Mouse (Mus musculus): Measurements from ENCODE around the gene Gm17660. TPM values are rescaled to one million over a fixed set of nuclear protein-coding genes. Genes with fewer than 3 reads are reported as not detected.

Gm17660 gene
- 0.45 TPM in 1 of 2 replicates, not detected in the other for polyA plus RNA-seq (2021; fragmentation: Nextera tagmentation)
- long read RNA-seq, experiment 1: 0 reads
- long read RNA-seq, experiment 2: 0 reads

GRCm38 (mm10) chr5:104077508-104077907 is at the start of gene Gm17660:
Gene Gm17660, minus strand, starts transcription at chr5:104077608.

DNA sequence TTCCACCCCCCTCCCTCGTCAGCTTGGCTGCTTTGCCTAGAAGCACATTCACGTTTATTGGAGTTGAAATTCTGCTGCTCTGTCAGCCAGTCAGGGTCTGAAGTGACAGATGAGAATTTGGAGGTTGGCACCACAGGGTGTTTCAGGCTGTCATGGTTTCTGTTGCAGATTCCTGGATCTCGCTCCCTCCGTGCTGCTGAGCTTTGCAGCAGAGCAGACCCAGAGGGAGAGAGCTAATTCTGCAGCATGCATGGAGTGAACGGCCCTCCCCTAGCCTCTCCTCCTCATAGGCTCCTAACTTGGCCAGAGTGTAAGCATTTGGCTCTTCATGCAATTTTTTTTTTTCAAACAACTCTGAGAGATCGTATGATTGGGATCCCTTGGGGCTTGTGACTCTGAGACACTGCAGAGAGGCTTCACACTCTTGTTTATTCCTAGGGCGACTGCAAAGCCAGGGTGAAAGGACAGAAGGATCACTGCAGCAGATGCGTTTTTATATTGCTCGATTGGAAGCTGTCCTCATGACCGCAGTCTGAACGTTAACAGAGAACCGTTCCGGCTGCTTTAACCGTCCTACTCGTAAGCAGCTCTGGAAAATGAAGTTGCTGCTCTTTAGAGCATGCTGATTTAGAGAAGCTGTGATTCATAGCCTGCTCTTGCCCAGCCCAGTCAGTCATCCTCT is 36.2 kb upstream of the Gm17660 start, which contains the start of gene Sparcl1:
Gene Sparcl1 (minus strand): TSS at position 243 of the 682 bp plus-strand sequence.

DNA sequence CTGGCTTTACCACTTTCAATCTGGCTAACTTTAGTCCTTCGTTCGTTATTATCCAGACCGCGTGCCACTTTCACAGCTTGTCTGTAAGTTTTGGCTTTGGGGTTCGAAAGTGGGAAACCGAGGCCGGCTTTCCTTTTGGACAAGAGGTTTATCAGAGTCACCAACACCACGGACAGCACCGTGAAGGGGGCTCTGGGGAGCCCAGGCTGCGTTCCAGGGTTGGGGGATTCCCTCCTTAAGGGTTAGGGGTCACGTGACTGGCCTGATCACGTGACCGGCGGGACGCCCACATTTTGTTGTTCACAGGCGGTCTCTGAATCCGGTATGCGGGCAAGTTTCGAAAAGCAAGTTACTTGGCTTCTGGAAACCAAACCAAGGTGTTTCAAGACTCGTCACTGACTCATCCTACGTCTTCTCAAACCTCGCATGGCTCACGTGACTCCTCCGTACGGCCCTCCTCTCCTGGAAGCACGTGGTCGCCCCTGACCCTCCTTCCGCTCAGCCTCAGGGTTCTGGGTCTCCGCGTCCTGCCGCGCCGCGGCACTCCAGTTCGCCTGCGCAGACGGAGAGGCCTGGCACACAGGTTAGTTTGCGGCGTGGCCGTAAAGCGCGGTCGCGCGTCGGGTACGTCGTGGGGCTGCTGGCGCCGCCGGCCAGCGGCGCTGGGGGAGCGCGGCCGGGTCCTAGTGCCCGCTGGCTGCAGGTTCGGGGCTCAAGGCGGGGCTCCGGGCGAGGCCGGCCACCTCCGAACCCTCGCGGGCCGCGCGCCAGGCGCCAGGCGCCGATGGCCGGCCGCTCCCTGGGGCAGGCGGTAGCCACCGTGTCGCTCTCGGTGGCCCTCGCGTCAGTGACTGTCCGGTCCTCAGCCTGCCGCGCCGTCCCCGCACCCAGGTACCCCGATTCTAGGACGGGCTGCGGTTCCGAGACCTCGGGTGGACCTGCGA is 30.9 kb downstream of the Gm17660 start, which contains the start of gene Nudt9:
Gene Nudt9 (plus strand): TSS at position 51 of the 944 bp plus-strand sequence.

DNA sequence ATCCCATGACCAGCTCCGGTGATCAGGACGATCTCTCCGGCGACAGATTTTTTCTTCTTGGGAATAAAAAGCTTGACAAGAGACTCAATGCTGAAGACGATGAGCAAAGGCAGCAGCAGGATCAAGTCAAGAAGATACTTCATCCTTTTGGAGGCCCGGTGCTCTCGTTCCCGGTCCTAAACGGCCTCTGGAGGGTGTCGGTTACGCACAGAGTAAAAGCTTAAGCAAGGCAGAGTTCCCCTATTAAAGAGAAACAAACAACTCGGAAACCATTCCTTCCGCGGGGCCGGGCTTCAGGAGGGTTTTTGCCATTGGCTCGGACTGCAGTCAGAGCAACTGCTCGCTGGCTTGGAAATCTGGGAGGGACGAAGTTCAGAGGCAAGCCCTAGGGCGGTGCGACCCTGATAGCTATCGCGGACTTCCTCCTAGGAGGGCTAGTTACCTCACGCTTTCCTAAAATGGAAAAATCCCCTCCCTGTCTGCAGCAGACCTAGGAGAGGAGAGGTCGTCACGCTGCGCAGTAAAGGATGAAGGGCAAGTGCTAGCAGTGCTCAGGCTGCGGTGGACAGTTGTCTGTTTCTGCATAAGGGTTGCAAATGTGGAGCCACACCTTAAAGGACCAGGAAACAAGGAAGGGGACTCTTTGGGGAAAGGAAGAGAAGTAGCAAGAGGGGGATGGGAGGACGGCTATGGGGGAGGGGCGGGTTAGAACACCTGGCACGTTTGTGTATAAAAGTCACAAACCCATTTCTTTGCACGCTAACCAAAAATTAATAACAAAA is 55.6 kb downstream of the Gm17660 start, which contains the start of gene Hsd17b11:
Gene Hsd17b11 (minus strand): TSS at position 323 of the 782 bp plus-strand sequence.

Other genes starting within 250 kb of the Gm17660 start
- gene Klhl8, start 166.3 kb downstream of the Gm17660 start, polyA plus RNA-seq (2021; fragmentation: Nextera tagmentation): 10.0 and 16.4 TPM in 2 replicates
- gene Hsd17b13, start 100.2 kb downstream of the Gm17660 start, polyA plus RNA-seq (2021; fragmentation: Nextera tagmentation): 0.10 and 0.18 TPM in 2 replicates
- 4.1 and 5.9 TPM in 2 replicates for gene Hsd17b11, start 55.7 kb downstream of the Gm17660 start, polyA plus RNA-seq (2021; fragmentation: Nextera tagmentation)
- 71.0 and 118 TPM in 2 replicates for gene Nudt9, start 31.3 kb downstream of the Gm17660 start, polyA plus RNA-seq (2021; fragmentation: Nextera tagmentation)
- gene Sparcl1, start 36.1 kb upstream of the Gm17660 start, polyA plus RNA-seq (2021; fragmentation: Nextera tagmentation): 1,285 and 1,368 TPM in 2 replicates
- 0.04 TPM in 1 of 2 replicates, not detected in the other for gene Dspp, start 93.1 kb upstream of the Gm17660 start, polyA plus RNA-seq (2021; fragmentation: Nextera tagmentation)
- 2.6 and 2.9 TPM in 2 replicates for gene Dmp1, start 125.0 kb upstream of the Gm17660 start, polyA plus RNA-seq (2021; fragmentation: Nextera tagmentation)
- gene Ibsp, start 221.6 kb upstream of the Gm17660 start, polyA plus RNA-seq (2021; fragmentation: Nextera tagmentation): 0.10 TPM in 2 replicates
- gene Mepe, start 247.7 kb upstream of the Gm17660 start, polyA plus RNA-seq (2021; fragmentation: Nextera tagmentation): not detected in 2 replicates

Measured in left cerebral cortex, adult 6 months (tissue).